Mouse (Mus musculus) right cerebral cortex, postnatal 14 days (tissue): ENCODE data around the gene Nprl3.
"Not testable (repeated sequence)": the region's sequence is repeated elsewhere in the genome, so short reads cannot be mapped to it uniquely, and the experiment has no call there.

Experiments
- DNase-seq: peaks from one replicate; pipeline ENCODE4 v3.0.0; 2022

Gene Nprl3

GRCm38 (mm10) chr11:32267188-32267884 lies at the start of gene Nprl3:
Nprl3 (minus strand) TSS chr11:32267707.
- peak; percentile 97 for DNase-seq

GRCm38 (mm10) chr11:32316009-32316408 lies 48.5 kb upstream of the Nprl3 start:
- no peak for DNase-seq

- DNase-seq = no peak
Observed at GRCm38 (mm10) chr11:32309928-32310327, 42.4 kb upstream of the Nprl3 start.

- DNase-seq = no peak
Observed at GRCm38 (mm10) chr11:32309446-32309845, 41.9 kb upstream of the Nprl3 start.

- DNase-seq = no peak
Observed at GRCm38 (mm10) chr11:32307006-32307405, 39.5 kb upstream of the Nprl3 start.

- no peak for DNase-seq
Observed at GRCm38 (mm10) chr11:32303455-32303854, 35.9 kb upstream of the Nprl3 start.

GRCm38 (mm10) chr11:32302824-32303419 lies 35.4 kb upstream of the Nprl3 start:
- DNase-seq = peak; percentile 24

GRCm38 (mm10) chr11:32301506-32301905 lies 34.0 kb upstream of the Nprl3 start:
- no peak for DNase-seq

GRCm38 (mm10) chr11:32300279-32301267 lies 33.1 kb upstream of the Nprl3 start:
- no peak for DNase-seq

- peak; percentile 72 for DNase-seq
Observed at GRCm38 (mm10) chr11:32299865-32300264, 32.4 kb upstream of the Nprl3 start, which contains the start of gene Hbq1a. Hbq1a (plus strand) TSS chr11:32300069.

- no peak for DNase-seq
Observed at GRCm38 (mm10) chr11:32298532-32298918, 31.0 kb upstream of the Nprl3 start.

GRCm38 (mm10) chr11:32297866-32298531 lies 30.5 kb upstream of the Nprl3 start:
- no peak for DNase-seq

GRCm38 (mm10) chr11:32297417-32297816 lies 29.9 kb upstream of the Nprl3 start:
- DNase-seq = not testable (repeated sequence)

GRCm38 (mm10) chr11:32296203-32296602 lies 28.7 kb upstream of the Nprl3 start, which contains the start of gene Hba-a2:
Hba-a2 (plus strand) TSS chr11:32296489.
- not testable (repeated sequence) for DNase-seq

- DNase-seq = not testable (repeated sequence)
Observed at GRCm38 (mm10) chr11:32293479-32293878, 26.0 kb upstream of the Nprl3 start.

GRCm38 (mm10) chr11:32292819-32293218 lies 25.3 kb upstream of the Nprl3 start:
- DNase-seq = not testable (repeated sequence)

- no peak for DNase-seq
Observed at GRCm38 (mm10) chr11:32287493-32287825, 20.0 kb upstream of the Nprl3 start.

- DNase-seq = peak; percentile 81
Observed at GRCm38 (mm10) chr11:32286695-32287492, 19.4 kb upstream of the Nprl3 start, which contains the start of gene Hbq1b. Hbq1b (plus strand) TSS chr11:32286965.

- not testable (repeated sequence) for DNase-seq
Observed at GRCm38 (mm10) chr11:32285887-32286286, 18.4 kb upstream of the Nprl3 start.

GRCm38 (mm10) chr11:32285031-32285775 lies 17.7 kb upstream of the Nprl3 start:
- no peak for DNase-seq

GRCm38 (mm10) chr11:32284582-32284981 lies 17.1 kb upstream of the Nprl3 start:
- not testable (repeated sequence) for DNase-seq
